Mouse (Mus musculus) megakaryocyte progenitor cell, adult 5-6 weeks (primary cell): ENCODE data around the gene Krtcap3. TPM values are rescaled to one million over a fixed set of nuclear protein-coding genes. Genes with fewer than 3 reads are reported as not detected.
A peak's percentile ranks its signal among the peaks of the same experiment; 100 is the strongest.
"Not testable (repeated sequence)": the region's sequence is repeated elsewhere in the genome, so short reads cannot be mapped to it uniquely, and the experiment has no call there.

Experiments used
- ATAC-seq: replicated peaks from 2 replicates; pipeline ENCODE4 v1.8.0; 2016; ENCODE audit warnings: mild to moderate bottlenecking, moderate TSS enrichment, inconsistent platforms; ENCODE audit not compliant: poor library complexity
- total RNA-seq, 2 experiments: library from RNA; stranded (forward) in 1 of 2; stranded (reverse) in 1 of 2; fragments of 157-497, 149-512 nt in 1 of 2; fragments of 200-1000 nt in 1 of 2; gene quantifications; 2 replicates each; pipeline versions ENCODE4 v1.2.3 to v1.2.4; 2015 to 2017

The Krtcap3 gene
- total RNA-seq (2015) (1.3 and 2.1 TPM in 2 replicates), total RNA-seq (2017) (3.4 and 4.1 TPM in 2 replicates)

- ATAC-seq: peak; percentile 17; the same call in 1 of the 2 replicates
These were observed at the start of gene Krtcap3 for GRCm38 (mm10) chr5:31251541-31252101. Gene Krtcap3, plus strand, starts transcription at chr5:31251691.

- peak; percentile 96 for ATAC-seq
These were observed 49.5 kb upstream of the Krtcap3 start, which contains the start of gene Zfp513 for GRCm38 (mm10) chr5:31201742-31202590. Gene Zfp513, minus strand, starts transcription at chr5:31202303.

- ATAC-seq: no peak
These were observed 48.6 kb upstream of the Krtcap3 start for GRCm38 (mm10) chr5:31202933-31203332.

GRCm38 (mm10) chr5:31203866-31204265, 47.6 kb upstream of the Krtcap3 start:
- ATAC-seq: no peak

DNA sequence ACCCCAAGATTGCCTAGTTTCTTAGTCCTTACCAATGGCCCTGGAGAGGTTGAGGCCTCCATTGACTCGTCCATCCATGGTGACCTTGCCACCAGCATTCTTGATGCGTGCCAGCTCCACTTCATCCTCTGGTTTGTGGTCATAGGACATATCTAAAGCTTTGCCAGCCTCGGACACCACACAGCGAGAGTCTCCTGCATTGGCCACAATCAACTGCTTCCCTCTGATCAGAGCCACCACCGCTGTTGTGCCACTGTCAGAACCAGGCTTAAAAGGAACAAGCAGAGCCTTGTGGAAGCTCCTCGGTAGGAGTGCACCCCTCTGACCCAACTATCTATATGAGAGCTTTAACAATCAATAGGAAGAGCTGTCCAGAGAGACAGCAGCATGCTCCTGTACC, 47.1 kb upstream of the Krtcap3 start:
- no peak for ATAC-seq

DNA sequence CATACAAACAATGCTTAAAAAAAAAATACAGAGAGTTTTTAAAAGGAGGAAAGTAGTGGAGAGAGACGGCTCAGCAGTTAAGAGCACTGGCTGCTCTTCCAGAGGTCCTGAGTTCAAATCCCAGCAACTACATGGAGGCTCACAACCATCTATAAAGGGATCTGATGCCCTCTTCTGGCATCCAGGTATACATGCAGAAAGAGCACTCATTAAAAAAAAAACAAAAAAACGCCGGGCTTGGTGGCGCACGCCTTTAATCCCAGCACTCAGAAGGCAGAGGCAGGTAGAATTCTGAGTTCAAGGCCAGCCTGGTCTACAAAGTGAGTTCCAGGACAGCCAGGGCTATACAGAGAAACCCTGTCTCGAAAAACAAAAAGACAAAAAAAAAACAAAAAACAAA, 34.9 kb upstream of the Krtcap3 start:
- not testable (repeated sequence) for ATAC-seq

DNA sequence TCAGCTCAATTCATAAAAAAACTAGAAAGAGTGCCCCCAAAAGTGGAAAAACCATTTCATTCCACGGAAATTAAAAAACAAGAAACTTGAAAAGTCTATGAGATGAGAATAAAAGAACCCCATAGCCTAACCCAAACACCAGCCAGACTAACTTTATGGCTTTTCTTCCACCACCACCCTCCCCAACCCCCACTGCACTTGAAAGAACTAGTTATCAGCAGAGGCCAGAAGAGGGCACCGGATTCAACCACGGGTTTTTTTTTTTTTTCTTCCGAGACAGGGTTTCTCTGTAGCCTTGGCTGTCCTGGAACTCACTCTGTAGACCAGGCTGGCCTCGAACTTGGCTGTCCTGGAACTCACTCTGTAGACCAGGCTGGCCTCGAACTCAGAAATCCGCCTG, 33.2 kb upstream of the Krtcap3 start:
- ATAC-seq: peak; percentile 40

- peak; percentile 24; the same call in 1 of the 2 replicates for ATAC-seq
These were observed 32.4 kb upstream of the Krtcap3 start for GRCm38 (mm10) chr5:31219070-31219469.

- no peak for ATAC-seq
These were observed 32.0 kb upstream of the Krtcap3 start for GRCm38 (mm10) chr5:31219474-31219873.

GRCm38 (mm10) chr5:31219911-31220447, 31.5 kb upstream of the Krtcap3 start:
- peak; percentile 7; the same call in 1 of the 2 replicates for ATAC-seq

DNA sequence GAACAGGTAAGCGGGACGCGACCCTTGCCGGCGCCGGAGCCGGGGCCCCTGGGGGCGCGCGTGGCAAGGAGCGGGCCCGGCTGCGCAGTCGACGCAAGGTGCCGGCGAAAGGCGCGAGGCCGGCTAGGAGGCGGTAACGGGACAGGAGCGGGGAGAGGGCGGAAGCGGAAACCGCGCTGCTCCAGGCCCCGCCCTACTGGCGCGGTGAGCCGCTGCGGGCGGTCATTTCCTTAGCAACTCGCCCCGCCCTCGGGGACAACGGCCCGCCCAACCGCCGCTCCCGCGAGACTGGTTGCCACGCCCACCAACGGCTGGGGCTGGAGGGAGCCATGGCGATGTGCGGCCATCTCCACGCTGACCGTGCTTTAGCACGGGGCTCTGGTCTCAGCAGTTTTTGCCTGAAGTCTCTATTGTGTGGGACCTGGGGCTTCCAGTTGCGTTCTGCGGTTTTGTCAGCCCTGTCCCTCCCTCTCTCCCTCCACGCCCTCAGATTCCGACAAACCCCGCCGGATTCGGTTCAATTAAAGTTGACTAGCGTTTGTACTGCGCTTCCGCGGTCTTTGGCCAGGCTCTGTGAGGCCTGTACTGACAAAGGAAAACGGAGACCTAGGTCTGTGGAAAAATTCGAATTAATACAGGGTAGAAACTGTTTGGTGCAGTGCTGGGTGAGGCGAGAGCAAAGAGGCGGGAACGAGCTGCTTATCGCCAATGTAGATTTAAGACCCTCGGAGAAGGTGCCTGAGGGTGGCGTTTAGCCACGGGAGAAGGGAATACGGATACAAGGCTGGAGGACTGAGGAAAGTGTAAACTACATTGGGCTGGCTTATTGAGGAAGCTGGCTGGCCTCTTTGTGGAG, 30.8 kb upstream of the Krtcap3 start, which contains the start of gene Ppm1g:
Gene Ppm1g, minus strand, starts transcription at position 240 of the 856 bp plus-strand sequence.
- peak; percentile 89 for ATAC-seq

GRCm38 (mm10) chr5:31221304-31221945, 30.1 kb upstream of the Krtcap3 start:
- ATAC-seq: peak; percentile 40

- ATAC-seq: no peak
These were observed 28.8 kb upstream of the Krtcap3 start for GRCm38 (mm10) chr5:31222696-31223095.

- no peak for ATAC-seq
These were observed 24.9 kb upstream of the Krtcap3 start for GRCm38 (mm10) chr5:31226641-31227040.

DNA sequence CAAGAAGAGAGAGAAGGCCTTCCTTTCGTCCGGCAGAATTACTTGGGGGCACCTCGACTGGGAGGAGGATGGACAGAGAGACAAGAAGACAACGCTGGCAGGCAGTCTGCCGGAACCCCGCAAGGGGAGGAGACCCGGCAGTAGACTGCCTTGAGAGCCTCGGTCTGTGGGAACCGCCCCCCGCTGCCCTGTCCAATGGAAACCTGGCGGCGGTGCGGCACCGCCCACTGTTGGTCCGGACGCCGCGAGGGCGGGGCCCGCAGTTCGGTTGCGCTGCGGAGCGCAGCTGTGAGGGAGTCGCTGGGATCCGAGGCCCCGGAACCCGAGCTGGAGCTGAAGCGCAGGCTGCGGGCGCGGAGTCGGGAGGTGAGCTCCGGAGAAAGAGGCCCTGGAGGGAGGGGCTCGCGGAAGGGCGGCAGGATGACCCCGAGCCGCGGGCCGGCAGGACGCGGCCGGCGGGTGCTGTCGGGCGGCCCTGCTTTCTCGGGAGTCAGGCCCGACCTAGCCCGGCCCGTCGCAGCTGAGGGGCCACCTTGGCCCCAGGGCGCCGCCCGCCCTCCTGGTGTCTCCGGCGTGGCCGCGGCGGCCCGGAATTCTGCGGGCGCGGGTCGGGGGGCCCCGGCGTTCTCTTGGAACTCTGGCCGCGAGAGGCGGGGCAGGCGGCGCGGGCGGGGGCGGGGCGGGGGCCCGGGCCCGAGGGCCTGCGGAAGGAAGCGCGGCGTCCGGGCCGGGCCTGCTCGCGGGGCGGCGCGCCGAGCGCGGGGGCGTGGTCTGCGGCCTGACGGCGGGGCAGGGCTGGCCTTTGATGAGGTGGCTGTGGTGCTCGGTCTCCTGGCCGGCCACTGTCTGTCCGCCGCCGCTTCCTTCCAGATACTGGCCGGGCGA, 10.6 kb upstream of the Krtcap3 start, which contains the start of the genes Nrbp1 and Gm9970:
Gene Nrbp1, plus strand, starts transcription at position 228 of the 885 bp plus-strand sequence.
Gene Gm9970, minus strand, starts transcription at position 596 of the 885 bp plus-strand sequence.
- ATAC-seq: peak; percentile 98

DNA sequence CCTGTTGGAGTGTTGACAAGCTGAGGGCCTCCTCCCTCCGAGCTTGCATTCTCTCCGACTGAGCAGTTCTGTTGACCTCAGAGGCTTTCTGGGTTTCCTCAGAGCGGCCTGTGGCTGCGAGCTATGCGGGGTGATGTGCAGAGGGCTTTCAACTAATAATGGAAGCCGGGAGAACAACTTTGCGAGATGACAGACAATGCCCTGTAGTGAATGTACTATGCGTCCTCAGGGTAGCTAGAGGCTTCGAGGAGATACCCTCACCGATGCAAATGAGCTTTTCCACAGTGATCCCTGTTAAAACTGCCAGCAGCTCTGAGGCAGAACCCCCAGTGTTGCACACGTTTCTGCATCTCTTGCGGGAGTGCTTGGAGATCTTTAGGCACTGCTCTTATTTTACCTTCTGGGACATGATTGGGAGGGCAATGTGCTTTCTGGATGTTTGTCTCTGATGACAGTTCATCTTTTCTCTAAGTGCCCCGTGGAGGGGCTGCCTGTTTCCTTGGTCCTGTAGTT, 9.9 kb upstream of the Krtcap3 start:
- ATAC-seq: peak; percentile 10; the same call in 1 of the 2 replicates

DNA sequence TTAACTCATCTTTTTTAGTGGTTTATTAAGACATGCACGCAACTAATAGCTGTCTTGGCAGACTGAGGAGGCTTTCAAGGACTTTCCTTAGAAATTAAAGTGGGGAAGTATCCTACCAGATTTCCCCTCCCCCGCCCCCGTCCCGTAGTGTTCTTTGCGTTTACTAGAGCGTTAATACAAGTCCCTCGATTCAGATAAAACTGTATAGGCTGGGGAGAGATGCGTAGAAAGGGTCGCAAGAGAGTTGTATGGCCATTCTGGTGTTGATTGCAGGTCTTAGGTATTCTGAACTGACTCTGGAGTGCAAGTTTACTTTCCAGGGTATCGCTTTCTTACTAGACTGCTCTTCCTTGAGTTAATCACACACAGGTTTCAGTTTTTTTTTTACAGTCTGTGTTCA, 9.3 kb upstream of the Krtcap3 start:
- ATAC-seq: no peak

- ATAC-seq: no peak
These were observed 775 bp upstream of the Krtcap3 start for GRCm38 (mm10) chr5:31250716-31251115.

- ATAC-seq: no peak
These were observed 660 bp downstream of the Krtcap3 start for GRCm38 (mm10) chr5:31252151-31252550.
